Mouse (Mus musculus) central nervous system, embryonic 11.5 days (tissue): Measurements from ENCODE around the gene Glb1. TPM values are rescaled to one million over a fixed set of nuclear protein-coding genes. Genes with fewer than 3 reads are reported as not detected.

ENCODE experiments used
- polyA plus RNA-seq: library from polyadenylated mRNA; depleted of rRNA; stranded (reverse); fragments of >200 nt; gene quantifications from 2 replicates; pipeline ENCODE4 v1.2.3, GENCODE M21; 2012; rRNA removed

The Glb1 gene
- 11.8 and 17.5 TPM in 2 replicates for polyA plus RNA-seq

DNA sequence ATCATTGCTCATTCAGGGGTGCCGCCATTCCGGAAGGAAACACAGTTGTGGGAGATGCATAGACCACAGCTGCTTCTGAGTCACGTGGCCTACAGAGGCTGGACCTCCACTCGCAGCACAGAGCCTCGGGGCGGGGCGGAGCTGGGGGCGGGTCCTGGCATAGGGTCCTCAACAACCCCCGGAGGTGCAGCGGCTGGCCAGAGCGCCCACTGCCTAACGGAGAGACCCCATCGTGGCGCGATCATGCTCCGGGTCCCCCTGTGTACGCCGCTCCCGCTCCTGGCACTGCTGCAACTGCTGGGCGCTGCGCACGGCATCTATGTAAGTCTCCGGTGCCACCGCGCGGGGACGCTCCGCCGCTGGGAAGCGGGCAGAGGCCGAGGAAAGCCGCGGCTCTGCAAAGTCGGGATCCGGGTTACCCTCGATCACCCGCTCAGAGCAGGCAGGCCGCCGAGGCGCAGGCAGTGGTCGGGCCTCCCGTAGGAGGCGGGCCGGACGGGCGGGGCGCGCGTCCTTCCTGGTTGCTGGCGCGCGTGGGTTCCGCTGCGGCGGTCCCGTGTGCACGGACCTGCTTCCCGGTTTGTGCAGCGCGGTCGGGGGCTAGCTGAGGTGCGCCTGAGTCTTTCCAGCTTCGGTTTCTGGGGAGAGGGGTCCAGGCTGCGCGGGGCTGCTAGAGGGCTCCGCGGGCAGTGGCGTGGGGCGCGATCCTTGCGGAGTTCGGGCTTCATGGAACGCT is at the start of gene Glb1, which contains the start of gene Tmppe:
TSS of gene Glb1 (plus strand) at position 128 of the 736 bp plus-strand sequence.
TSS of gene Tmppe (plus strand) at position 157 of the 736 bp plus-strand sequence.

GRCm38 (mm10) chr9:114389905-114390748 is 10.7 kb upstream of the Glb1 start, which contains the start of gene Crtap:
TSS of gene Crtap (minus strand) at chr9:114390675.

GRCm38 (mm10) chr9:114504816-114505215 is 103.9 kb downstream of the Glb1 start, which contains the start of gene Ccr4:
TSS of gene Ccr4 (minus strand) at chr9:114504916.

GRCm38 (mm10) chr9:114515364-114515763 is 114.5 kb downstream of the Glb1 start, which contains the start of gene C130032M10Rik:
TSS of gene C130032M10Rik (plus strand) at chr9:114515697.

Other genes with a start within 250 kb of the Glb1 start
- not detected in 2 replicates for gene Bcl2a1c, start 70.9 kb upstream of the Glb1 start, polyA plus RNA-seq
- 37.2 and 57.9 TPM in 2 replicates for gene Crtap, start 10.4 kb upstream of the Glb1 start, polyA plus RNA-seq
- 3.9 and 4.2 TPM in 2 replicates for gene Tmppe, start within 50 bp of the Glb1 start, polyA plus RNA-seq
- 0.05 and 0.07 TPM in 2 replicates for gene Ccr4, start 103.8 kb downstream of the Glb1 start, polyA plus RNA-seq
- gene C130032M10Rik, start 114.6 kb downstream of the Glb1 start, polyA plus RNA-seq = 0.12 TPM in 1 of 2 replicates, not detected in the other
- gene Trim71, start 163.3 kb downstream of the Glb1 start, polyA plus RNA-seq = 2.8 and 2.9 TPM in 2 replicates
- gene Cnot10, start 239.1 kb downstream of the Glb1 start, polyA plus RNA-seq = 70.4 and 82.1 TPM in 2 replicates